Comparison of ENCODE assay signal across 9 mouse cellular contexts in genomic region chr4:3085456-3086448, GRCm38 (mm10).
DNase-seq lines count a peak whose midpoint lies in the region; ATAC-seq and TF ChIP-seq lines count a peak whose summit lies in the region.
"Had no signal": no experiment of that assay in that cellular context is flagged by ENCODE, and none has a peak within 500 bp of the region (broad histone marks: within the 10 kb centered on the region; RNA-seq: fewer than 3 reads in every experiment).

No protein-coding gene starts in this region.

- TF ChIP-seq CTCF in lung, postnatal 0 days (IDR thresholded peaks at IDR 0.05) = no peak

- TF ChIP-seq EP300 in lung, postnatal 0 days (IDR thresholded peaks at IDR 0.05) = no peak

- H3K4me1 ChIP-seq in lung, postnatal 0 days (ENCODE audit: insufficient read depth, low read depth, low read length) = no peaks in the 10 kb centered on the region
- H3K4me1 ChIP-seq in limb, embryonic 13.5 days = no peaks in the 10 kb centered on the region
- no peaks in the 10 kb centered on the region for H3K4me1 ChIP-seq in stomach, embryonic 15.5 days
- H3K4me1 ChIP-seq: lung, embryonic 15.5 days had no signal

- no peak overlapping the region for H3K4me3 ChIP-seq in lung, postnatal 0 days (ENCODE audit: low read depth, low read length)
- no peak overlapping the region for H3K4me3 ChIP-seq in limb, embryonic 13.5 days
- H3K4me3 ChIP-seq in stomach, embryonic 15.5 days (replicated peaks) = no peak overlapping the region
- H3K4me3 ChIP-seq: lung, embryonic 15.5 days had no signal

- no peak overlapping the region for H3K4me2 ChIP-seq in lung, postnatal 0 days (replicated peaks; ENCODE audit: low read depth, low read length)
- no peak overlapping the region for H3K4me2 ChIP-seq in limb, embryonic 13.5 days (replicated peaks)
- H3K4me2 ChIP-seq in stomach, embryonic 15.5 days = no peak overlapping the region
- H3K4me2 ChIP-seq: lung, embryonic 15.5 days had no signal

- intact Hi-C loops in left cerebral cortex, postnatal 25 days (cut with DNase I) = no loop called here

- no peaks in the 10 kb centered on the region for H3K36me3 ChIP-seq in lung, postnatal 0 days (ENCODE audit: insufficient read depth, low read length)
- no peaks in the 10 kb centered on the region for H3K36me3 ChIP-seq in limb, embryonic 13.5 days
- no peaks in the 10 kb centered on the region for H3K36me3 ChIP-seq in stomach, embryonic 15.5 days
- H3K36me3 ChIP-seq: lung, embryonic 15.5 days had no signal

- no peak overlapping the region for H3K27ac ChIP-seq in lung, postnatal 0 days (ENCODE audit: low read length)
- no peak overlapping the region for H3K27ac ChIP-seq in limb, embryonic 13.5 days
- H3K27ac ChIP-seq in stomach, embryonic 15.5 days = no peak overlapping the region
- H3K27ac ChIP-seq: lung, embryonic 15.5 days had no signal

- DNase-seq in CD4-positive, CD25-positive, alpha-beta regulatory T cell, adult 2 months (ENCODE audit: low read depth, low spot score) = peak; percentile 14
- peak; percentile 4 for DNase-seq in lung, postnatal 0 days (ENCODE audit: low spot score)
- no peak for DNase-seq in lung, postnatal 14 days
- DNase-seq in left cerebral cortex, postnatal 25 days (ENCODE audit: low spot score in 2 of 2) = no peak
- no peak for DNase-seq in cerebellum, adult 11 months

- no peak overlapping the region for H3K9ac ChIP-seq in lung, postnatal 0 days (replicated peaks; ENCODE audit: low read depth)
- H3K9ac ChIP-seq in limb, embryonic 13.5 days = no peak overlapping the region
- no peak overlapping the region for H3K9ac ChIP-seq in stomach, embryonic 15.5 days
- H3K9ac ChIP-seq: lung, embryonic 15.5 days had no signal

- WGBS in lung, postnatal 0 days = 61% methylated on average over 6 of the region's 6 CpGs
- 56% methylated on average over 6 of the region's 6 CpGs for WGBS in limb, embryonic 13.5 days
- 58% methylated on average over 6 of the region's 6 CpGs for WGBS in stomach, embryonic 15.5 days

- H3K27me3 ChIP-seq in lung, postnatal 0 days (replicated peaks; ENCODE audit: insufficient read depth, low read length) = no peaks in the 10 kb centered on the region
- H3K27me3 ChIP-seq in limb, embryonic 13.5 days = no peaks in the 10 kb centered on the region
- no peaks in the 10 kb centered on the region for H3K27me3 ChIP-seq in stomach, embryonic 15.5 days (replicated peaks)
- H3K27me3 ChIP-seq: lung, embryonic 15.5 days had no signal

- ATAC-seq in CD4-positive, CD25-positive, alpha-beta regulatory T cell, adult 4 months = no peak
- ATAC-seq in lung, postnatal 0 days = 0 out of 2 replicates have a peak, but pooled peaks have one; percentile 3
- 0 out of 2 replicates have a peak, but pooled peaks have one; percentile 7 for ATAC-seq in limb, embryonic 13.5 days (ENCODE audit: low FRiP score, low read depth)
- peak; percentile 4; the same call in 1 of the 2 replicates for ATAC-seq in stomach, embryonic 15.5 days (ENCODE audit: insufficient read depth, low FRiP score, low read depth)

- H3K9me3 ChIP-seq in lung, postnatal 0 days (ENCODE audit: low read length) = peaks cover 52% of the 10 kb centered on the region
- H3K9me3 ChIP-seq in limb, embryonic 13.5 days = peaks cover 88% of the 10 kb centered on the region
- H3K9me3 ChIP-seq in stomach, embryonic 15.5 days = peaks cover 18% of the 10 kb centered on the region; the same call in 1 of the 2 replicates

Comparison
In these comparisons a context has a peak if more than half of its experiments do, and no peak if none do; other contexts are left out.
1. DNase-seq: peak in CD4-positive, CD25-positive, alpha-beta regulatory T cell, adult 2 months (single experiment) and lung, postnatal 0 days (single experiment); none in lung, postnatal 14 days (single experiment), left cerebral cortex, postnatal 25 days (0 of 2) and cerebellum, adult 11 months (single experiment).